13 mouse cellular contexts compared by ENCODE assay signal in genomic region chr17:46885910-46886643, GRCm38 (mm10). TPM values are rescaled to one million over a fixed set of nuclear protein-coding genes. Genes with fewer than 3 reads are reported as not detected.
DNase-seq lines count a peak whose midpoint lies in the region; ATAC-seq and TF ChIP-seq lines count a peak whose summit lies in the region.
"Had no signal": no experiment of that assay in that cellular context is flagged by ENCODE, and none has a peak within 500 bp of the region (broad histone marks: within the 10 kb centered on the region; RNA-seq: fewer than 3 reads in every experiment).

No protein-coding gene starts in this region.

- no peak for TF ChIP-seq EP300 in stomach, postnatal 0 days (optimal IDR thresholded peaks at IDR 0.05)

- 0 out of 2 replicates have a peak overlapping the region, but pooled peaks have one; percentile 11 for H3K27ac ChIP-seq in forebrain, embryonic 10.5 days
- no peak overlapping the region for H3K27ac ChIP-seq in forebrain, embryonic 12.5 days
- 0 out of 2 replicates have a peak overlapping the region, but pooled peaks have one; percentile 25 for H3K27ac ChIP-seq in midbrain, embryonic 10.5 days (replicated peaks)
- H3K27ac ChIP-seq in midbrain, postnatal 0 days (ENCODE audit: low read depth, low read length), result no peak overlapping the region
- peak overlapping the region; percentile 72 for H3K27ac ChIP-seq in liver, embryonic 11.5 days (ENCODE audit: low read depth, low read length)
- H3K27ac ChIP-seq in stomach, postnatal 0 days (replicated peaks), result peak overlapping the region; percentile 65
- H3K27ac ChIP-seq in forebrain, embryonic 16.5 days (ENCODE audit: low read length), result no peak overlapping the region
- no peak overlapping the region for H3K27ac ChIP-seq in forebrain, embryonic 15.5 days (replicated peaks)
- H3K27ac ChIP-seq: embryonic facial prominence, embryonic 12.5 days; layer of hippocampus, adult 2 months had no signal

- H3K36me3 ChIP-seq in forebrain, embryonic 10.5 days (replicated peaks), result no peaks in the 10 kb centered on the region
- no peaks in the 10 kb centered on the region for H3K36me3 ChIP-seq in forebrain, embryonic 12.5 days (replicated peaks)
- no peaks in the 10 kb centered on the region for H3K36me3 ChIP-seq in midbrain, embryonic 10.5 days
- H3K36me3 ChIP-seq in midbrain, postnatal 0 days (ENCODE audit: insufficient read depth, low read length), result no peaks in the 10 kb centered on the region
- H3K36me3 ChIP-seq in liver, embryonic 11.5 days (ENCODE audit: control insufficient read depth, insufficient read depth, low read length), result no peaks in the 10 kb centered on the region
- no peaks in the 10 kb centered on the region for H3K36me3 ChIP-seq in stomach, postnatal 0 days (ENCODE audit: control insufficient read depth, insufficient read depth, low read length)
- no peaks in the 10 kb centered on the region for H3K36me3 ChIP-seq in forebrain, embryonic 16.5 days (ENCODE audit: control insufficient read depth, insufficient read depth)
- H3K36me3 ChIP-seq in forebrain, embryonic 15.5 days, result no peaks in the 10 kb centered on the region
- H3K36me3 ChIP-seq: embryonic facial prominence, embryonic 12.5 days had no signal

- no peak overlapping the region for H3K4me3 ChIP-seq in forebrain, embryonic 10.5 days
- no peak overlapping the region for H3K4me3 ChIP-seq in forebrain, embryonic 12.5 days (replicated peaks)
- H3K4me3 ChIP-seq in midbrain, embryonic 10.5 days, result no peak overlapping the region
- no peak overlapping the region for H3K4me3 ChIP-seq in midbrain, postnatal 0 days (ENCODE audit: low read depth, low read length)
- H3K4me3 ChIP-seq in liver, embryonic 11.5 days (ENCODE audit: low read depth, low read length), result peak overlapping the region; percentile 0; the same call in 1 of the 2 replicates
- H3K4me3 ChIP-seq in stomach, postnatal 0 days (ENCODE audit: low read depth, low read length), result no peak overlapping the region
- H3K4me3 ChIP-seq in forebrain, embryonic 16.5 days (replicated peaks; ENCODE audit: low read length), result no peak overlapping the region
- no peak overlapping the region for H3K4me3 ChIP-seq in forebrain, embryonic 15.5 days
- H3K4me3 ChIP-seq: embryonic facial prominence, embryonic 12.5 days; layer of hippocampus, adult 2 months had no signal

- H3K4me1 ChIP-seq in forebrain, embryonic 10.5 days, result peaks cover 26% of the 10 kb centered on the region
- H3K4me1 ChIP-seq in forebrain, embryonic 12.5 days, result peaks cover 13% of the 10 kb centered on the region
- peaks cover 22% of the 10 kb centered on the region for H3K4me1 ChIP-seq in midbrain, embryonic 10.5 days
- no peaks in the 10 kb centered on the region for H3K4me1 ChIP-seq in midbrain, postnatal 0 days (ENCODE audit: insufficient read depth, low read length)
- H3K4me1 ChIP-seq in liver, embryonic 11.5 days (replicated peaks; ENCODE audit: control insufficient read depth, insufficient read depth, low read length), result peaks cover 45% of the 10 kb centered on the region
- no peaks in the 10 kb centered on the region for H3K4me1 ChIP-seq in stomach, postnatal 0 days (replicated peaks; ENCODE audit: control insufficient read depth, insufficient read depth)
- H3K4me1 ChIP-seq in forebrain, embryonic 16.5 days (replicated peaks; ENCODE audit: control insufficient read depth, insufficient read depth, low read length), result peaks cover 9% of the 10 kb centered on the region; the same call in 1 of the 2 replicates
- peaks cover 14% of the 10 kb centered on the region for H3K4me1 ChIP-seq in forebrain, embryonic 15.5 days

- H3K9me3 ChIP-seq in forebrain, embryonic 10.5 days, result no peaks in the 10 kb centered on the region
- H3K9me3 ChIP-seq in forebrain, embryonic 12.5 days, result no peaks in the 10 kb centered on the region
- H3K9me3 ChIP-seq in midbrain, embryonic 10.5 days (replicated peaks), result no peaks in the 10 kb centered on the region
- H3K9me3 ChIP-seq in midbrain, postnatal 0 days (ENCODE audit: low read length), result no peaks in the 10 kb centered on the region
- no peaks in the 10 kb centered on the region for H3K9me3 ChIP-seq in liver, embryonic 11.5 days (ENCODE audit: control insufficient read depth, low read length)
- no peaks in the 10 kb centered on the region for H3K9me3 ChIP-seq in stomach, postnatal 0 days (ENCODE audit: control insufficient read depth, low read length)
- no peaks in the 10 kb centered on the region for H3K9me3 ChIP-seq in forebrain, embryonic 16.5 days (ENCODE audit: control insufficient read depth, low read length)
- H3K9me3 ChIP-seq in forebrain, embryonic 15.5 days, result no peaks in the 10 kb centered on the region
- H3K9me3 ChIP-seq: embryonic facial prominence, embryonic 12.5 days had no signal

- DNase-seq in forebrain, embryonic 10.5 days (ENCODE audit: extremely low spot score, low spot score), result no peak
- DNase-seq in midbrain, embryonic 10.5 days (ENCODE audit: low spot score), result no peak
- no peak for DNase-seq in midbrain, postnatal 0 days (ENCODE audit: low spot score)
- peak; percentile 65 for DNase-seq in liver, embryonic 11.5 days (ENCODE audit: low spot score)
- peak; percentile 58 for DNase-seq in stomach, postnatal 0 days (ENCODE audit: low spot score)
- DNase-seq: adrenal gland, postnatal 25 days; retina, postnatal 1 day had no signal

- H3K4me2 ChIP-seq in forebrain, embryonic 12.5 days, result no peak overlapping the region
- no peak overlapping the region for H3K4me2 ChIP-seq in midbrain, postnatal 0 days (ENCODE audit: low read depth, low read length, poor library complexity, severe bottlenecking)
- H3K4me2 ChIP-seq in liver, embryonic 11.5 days, result peak overlapping the region; percentile 52
- no peak overlapping the region for H3K4me2 ChIP-seq in stomach, postnatal 0 days (replicated peaks; ENCODE audit: low read depth)
- no peak overlapping the region for H3K4me2 ChIP-seq in forebrain, embryonic 16.5 days (ENCODE audit: low read length)
- no peak overlapping the region for H3K4me2 ChIP-seq in forebrain, embryonic 15.5 days (replicated peaks)
- H3K4me2 ChIP-seq: embryonic facial prominence, embryonic 12.5 days had no signal

- no peak for ATAC-seq in forebrain, embryonic 12.5 days (ENCODE audit: low FRiP score)
- no peak for ATAC-seq in midbrain, postnatal 0 days (ENCODE audit: low FRiP score)
- peak; percentile 64 for ATAC-seq in liver, embryonic 11.5 days (replicated peaks; ENCODE audit: low FRiP score)
- ATAC-seq in stomach, postnatal 0 days (ENCODE audit: low FRiP score, low TSS enrichment), result no peak; the same call in 1 of the 2 replicates
- ATAC-seq in forebrain, embryonic 16.5 days, result no peak
- ATAC-seq in forebrain, embryonic 15.5 days (replicated peaks), result no peak

- H3K27me3 ChIP-seq in forebrain, embryonic 10.5 days (ENCODE audit: poor library complexity, severe bottlenecking), result no peaks in the 10 kb centered on the region
- no peaks in the 10 kb centered on the region for H3K27me3 ChIP-seq in forebrain, embryonic 12.5 days
- no peaks in the 10 kb centered on the region for H3K27me3 ChIP-seq in midbrain, embryonic 10.5 days (ENCODE audit: low read depth, poor library complexity, severe bottlenecking)
- H3K27me3 ChIP-seq in midbrain, postnatal 0 days (ENCODE audit: insufficient read depth, low read length), result no peaks in the 10 kb centered on the region
- no peaks in the 10 kb centered on the region for H3K27me3 ChIP-seq in liver, embryonic 11.5 days (replicated peaks; ENCODE audit: control insufficient read depth, insufficient read depth, low read length)
- no peaks in the 10 kb centered on the region for H3K27me3 ChIP-seq in stomach, postnatal 0 days (ENCODE audit: control insufficient read depth, insufficient read depth, low read length)
- no peaks in the 10 kb centered on the region for H3K27me3 ChIP-seq in forebrain, embryonic 16.5 days (replicated peaks; ENCODE audit: control insufficient read depth, insufficient read depth, low read length)
- no peaks in the 10 kb centered on the region for H3K27me3 ChIP-seq in forebrain, embryonic 15.5 days
- H3K27me3 ChIP-seq: embryonic facial prominence, embryonic 12.5 days had no signal

- TF ChIP-seq CTCF in midbrain, postnatal 0 days (IDR thresholded peaks at IDR 0.05), result no peak
- TF ChIP-seq CTCF in stomach, postnatal 0 days (IDR thresholded peaks at IDR 0.05; ENCODE audit: low read depth), result no peak

- WGBS in forebrain, embryonic 10.5 days, result 61% methylated on average over 17 of the region's 17 CpGs
- 63% methylated on average over 17 of the region's 17 CpGs for WGBS in forebrain, embryonic 12.5 days
- WGBS in midbrain, embryonic 10.5 days, result 61% methylated on average over 17 of the region's 17 CpGs
- WGBS in midbrain, postnatal 0 days, result 58% methylated on average over 17 of the region's 17 CpGs
- WGBS in liver, embryonic 11.5 days, result 13% methylated on average over 17 of the region's 17 CpGs
- WGBS in stomach, postnatal 0 days, result 38% methylated on average over 17 of the region's 17 CpGs
- whole genome bisulfite sequencing in forebrain, embryonic 16.5 days, result 61% methylated on average over 17 of the region's 17 CpGs
- 65% methylated on average over 17 of the region's 17 CpGs for WGBS in forebrain, embryonic 15.5 days

- no peak overlapping the region for H3K9ac ChIP-seq in forebrain, embryonic 12.5 days
- H3K9ac ChIP-seq in midbrain, postnatal 0 days (replicated peaks; ENCODE audit: low read length, poor library complexity, severe bottlenecking), result no peak overlapping the region; the same call in 1 of the 2 replicates
- H3K9ac ChIP-seq in liver, embryonic 11.5 days (ENCODE audit: low read depth, low read length), result peak overlapping the region; percentile 2; the same call in 1 of the 2 replicates
- H3K9ac ChIP-seq in stomach, postnatal 0 days (ENCODE audit: low read length), result peak overlapping the region; percentile 27; the same call in 1 of the 2 replicates
- H3K9ac ChIP-seq in forebrain, embryonic 16.5 days (replicated peaks; ENCODE audit: low read depth, low read length), result no peak overlapping the region
- H3K9ac ChIP-seq in forebrain, embryonic 15.5 days (replicated peaks), result no peak overlapping the region
- H3K9ac ChIP-seq: embryonic facial prominence, embryonic 12.5 days had no signal

RNA-seq across cellular contexts. Expression of gene Tbcc, which starts 4.4 kb away (rescaled TPM):
- polyA plus RNA-seq in forebrain, embryonic 10.5 days (2016; fragmentation: Nextera tagmentation; extraction: Ambion mirVana), result 43.1 and 48.4 TPM in 2 replicates
- polyA plus RNA-seq in forebrain, embryonic 12.5 days (2016; fragmentation: Nextera tagmentation; extraction: Ambion mirVana), result 63.2 and 67.3 TPM in 2 replicates
- 55.9 and 57.7 TPM in 2 replicates for polyA plus RNA-seq in midbrain, embryonic 10.5 days (2016; fragmentation: Nextera tagmentation; extraction: Ambion mirVana)
- 43.1 and 46.3 TPM in 2 replicates for total RNA-seq in midbrain, postnatal 0 days (2014; rRNA removed)
- 49.9 and 51.2 TPM in 2 replicates for polyA plus RNA-seq in midbrain, postnatal 0 days (2015; fragmentation: Nextera tagmentation; extraction: Ambion mirVana)
- polyA plus RNA-seq in liver, embryonic 11.5 days (2014; fragmentation: Nextera tagmentation; extraction: Ambion mirVana), result 43.5 and 43.7 TPM in 2 replicates
- 42.2 and 45.5 TPM in 2 replicates for polyA plus RNA-seq in stomach, postnatal 0 days (2015; fragmentation: Nextera tagmentation; extraction: Ambion mirVana)
- polyA plus RNA-seq in forebrain, embryonic 16.5 days (2015; fragmentation: Nextera tagmentation; extraction: Ambion mirVana), result 52.6 and 55.6 TPM in 2 replicates
- polyA plus RNA-seq in forebrain, embryonic 15.5 days (2015; fragmentation: Nextera tagmentation; extraction: Ambion mirVana), result 65.9 and 68.6 TPM in 2 replicates

RNA-seq across cellular contexts. Expression of gene Prph2, which starts 24.2 kb away (rescaled TPM):
- not detected in 2 replicates for polyA plus RNA-seq in forebrain, embryonic 10.5 days (2016; fragmentation: Nextera tagmentation; extraction: Ambion mirVana)
- not detected in 2 replicates for polyA plus RNA-seq in forebrain, embryonic 12.5 days (2016; fragmentation: Nextera tagmentation; extraction: Ambion mirVana)
- not detected in 2 replicates for polyA plus RNA-seq in midbrain, embryonic 10.5 days (2016; fragmentation: Nextera tagmentation; extraction: Ambion mirVana)
- total RNA-seq in midbrain, postnatal 0 days (2014; rRNA removed), result not detected in 2 replicates
- not detected in 2 replicates for polyA plus RNA-seq in midbrain, postnatal 0 days (2015; fragmentation: Nextera tagmentation; extraction: Ambion mirVana)
- not detected in 2 replicates for polyA plus RNA-seq in liver, embryonic 11.5 days (2014; fragmentation: Nextera tagmentation; extraction: Ambion mirVana)
- polyA plus RNA-seq in stomach, postnatal 0 days (2015; fragmentation: Nextera tagmentation; extraction: Ambion mirVana), result not detected in 2 replicates
- not detected in 2 replicates for polyA plus RNA-seq in forebrain, embryonic 16.5 days (2015; fragmentation: Nextera tagmentation; extraction: Ambion mirVana)
- not detected in 2 replicates for polyA plus RNA-seq in forebrain, embryonic 15.5 days (2015; fragmentation: Nextera tagmentation; extraction: Ambion mirVana)
- total RNA-seq: adrenal gland, postnatal 25 days; layer of hippocampus, adult 2 months had no signal
- polyA plus RNA-seq: heart, postnatal 0 days had no signal

RNA-seq across cellular contexts. Expression of gene Bicral, which starts 27.8 kb away (rescaled TPM):
- polyA plus RNA-seq in forebrain, embryonic 10.5 days (2016; fragmentation: Nextera tagmentation; extraction: Ambion mirVana), result 2.9 and 4.1 TPM in 2 replicates
- polyA plus RNA-seq in forebrain, embryonic 12.5 days (2016; fragmentation: Nextera tagmentation; extraction: Ambion mirVana), result 7.1 and 7.5 TPM in 2 replicates
- 3.1 and 4.4 TPM in 2 replicates for polyA plus RNA-seq in midbrain, embryonic 10.5 days (2016; fragmentation: Nextera tagmentation; extraction: Ambion mirVana)
- 31.2 and 31.6 TPM in 2 replicates for total RNA-seq in midbrain, postnatal 0 days (2014; rRNA removed)
- polyA plus RNA-seq in midbrain, postnatal 0 days (2015; fragmentation: Nextera tagmentation; extraction: Ambion mirVana), result 6.5 and 7.0 TPM in 2 replicates
- polyA plus RNA-seq in liver, embryonic 11.5 days (2014; fragmentation: Nextera tagmentation; extraction: Ambion mirVana), result 6.3 and 7.4 TPM in 2 replicates
- polyA plus RNA-seq in stomach, postnatal 0 days (2015; fragmentation: Nextera tagmentation; extraction: Ambion mirVana), result 2.3 and 2.8 TPM in 2 replicates
- polyA plus RNA-seq in forebrain, embryonic 16.5 days (2015; fragmentation: Nextera tagmentation; extraction: Ambion mirVana), result 8.8 and 10.0 TPM in 2 replicates
- polyA plus RNA-seq in forebrain, embryonic 15.5 days (2015; fragmentation: Nextera tagmentation; extraction: Ambion mirVana), result 8.9 and 9.2 TPM in 2 replicates

Comparison
In these comparisons a context has a peak if more than half of its experiments do, and no peak if none do; other contexts are left out.
1. H3K27ac ChIP-seq: peak in forebrain, embryonic 10.5 days (single experiment), midbrain, embryonic 10.5 days (single experiment), liver, embryonic 11.5 days (single experiment) and stomach, postnatal 0 days (single experiment); none in forebrain, embryonic 12.5 days (single experiment), midbrain, postnatal 0 days (single experiment), forebrain, embryonic 16.5 days (single experiment) and forebrain, embryonic 15.5 days (single experiment).
2. DNase-seq: peak in liver, embryonic 11.5 days (single experiment) and stomach, postnatal 0 days (single experiment); none in forebrain, embryonic 10.5 days (single experiment), midbrain, embryonic 10.5 days (single experiment) and midbrain, postnatal 0 days (single experiment).
3. H3K9ac ChIP-seq: peak in liver, embryonic 11.5 days (single experiment) and stomach, postnatal 0 days (single experiment); none in forebrain, embryonic 12.5 days (single experiment), midbrain, postnatal 0 days (single experiment), forebrain, embryonic 16.5 days (single experiment) and forebrain, embryonic 15.5 days (single experiment).